Mouse (Mus musculus) forebrain, embryonic 11.5 days (tissue): Measurements from ENCODE around the gene 2310009B15Rik. TPM values are rescaled to one million over a fixed set of nuclear protein-coding genes. Genes with fewer than 3 reads are reported as not detected.

ENCODE experiments used
- ATAC-seq: fragments of 200-750 bp; cut with Nextera tagmentation; replicated peaks from 2 replicates; pipeline ENCODE4 v1.8.0; 2017; ENCODE audit warnings: moderate TSS enrichment; ENCODE audit not compliant: low FRiP score
- DNase-seq: peaks from one replicate; pipeline ENCODE4 v3.0.0-alpha.2; 2017; ENCODE audit warnings: low spot score
- H3K27ac ChIP-seq: fragments of 300-500 bp; sonication (generic); 2 replicates; pipeline ENCODE4 v1.5.1; 2014; ENCODE audit warnings: low read depth, low read length
- H3K27me3 ChIP-seq: fragments of 300-500 bp; sonication (generic); 2 replicates; pipeline ENCODE4 v1.6.1; 2014; ENCODE audit warnings: mild to moderate bottlenecking, low read length, mixed read lengths; ENCODE audit not compliant: control insufficient read depth, insufficient read depth
- H3K36me3 ChIP-seq: fragments of 300-500 bp; sonication (generic); 2 replicates; pipeline ENCODE4 v1.6.1; 2014; ENCODE audit warnings: mild to moderate bottlenecking, low read length, moderate library complexity, mixed read lengths; ENCODE audit not compliant: control insufficient read depth, insufficient read depth
- H3K4me1 ChIP-seq: fragments of 300-500 bp; sonication (generic); replicated peaks from 2 replicates; pipeline ENCODE4 v1.6.1; 2014; ENCODE audit warnings: low read length, mixed read lengths; ENCODE audit not compliant: control insufficient read depth, insufficient read depth
- H3K4me2 ChIP-seq: fragments of 300-500 bp; sonication (generic); 2 replicates; pipeline ENCODE4 v1.6.1; 2014; ENCODE audit warnings: low read depth, mild to moderate bottlenecking, low read length, moderate library complexity, mixed read lengths; ENCODE audit not compliant: severe bottlenecking
- H3K4me3 ChIP-seq: fragments of 300-500 bp; sonication (generic); 2 replicates; pipeline ENCODE4 v1.5.1; 2014; ENCODE audit warnings: low read depth, low read length
- H3K9ac ChIP-seq: fragments of 300-500 bp; sonication (generic); 2 replicates; pipeline ENCODE4 v1.6.1; 2014; ENCODE audit warnings: low read length
- H3K9me3 ChIP-seq: fragments of 300-500 bp; sonication (generic); 2 replicates; pipeline ENCODE4 v1.6.1; 2016; ENCODE audit warnings: low read length, mixed read lengths; ENCODE audit not compliant: control insufficient read depth
- WGBS: fragments of 180-500 bp; shearing (Covaris S2); extraction: QIAGEN DNeasy Blood & Tissue Kit; methylation state at CpG from one replicate; pipeline ENCODE4 v1.1.7; 2014; 5-methylcytosine and 5-hydroxymethylcytosine counted together
- polyA plus RNA-seq: library from polyadenylated mRNA; unstranded; fragments of >200 nt; fragmentation: Nextera tagmentation; extraction: Ambion mirVana; gene quantifications from 2 replicates; pipeline ENCODE4 v1.2.1, GENCODE M21; 2014

Gene 2310009B15Rik
- polyA plus RNA-seq, 1 experiment from 2014 or later, result 44.3 TPM

DNA sequence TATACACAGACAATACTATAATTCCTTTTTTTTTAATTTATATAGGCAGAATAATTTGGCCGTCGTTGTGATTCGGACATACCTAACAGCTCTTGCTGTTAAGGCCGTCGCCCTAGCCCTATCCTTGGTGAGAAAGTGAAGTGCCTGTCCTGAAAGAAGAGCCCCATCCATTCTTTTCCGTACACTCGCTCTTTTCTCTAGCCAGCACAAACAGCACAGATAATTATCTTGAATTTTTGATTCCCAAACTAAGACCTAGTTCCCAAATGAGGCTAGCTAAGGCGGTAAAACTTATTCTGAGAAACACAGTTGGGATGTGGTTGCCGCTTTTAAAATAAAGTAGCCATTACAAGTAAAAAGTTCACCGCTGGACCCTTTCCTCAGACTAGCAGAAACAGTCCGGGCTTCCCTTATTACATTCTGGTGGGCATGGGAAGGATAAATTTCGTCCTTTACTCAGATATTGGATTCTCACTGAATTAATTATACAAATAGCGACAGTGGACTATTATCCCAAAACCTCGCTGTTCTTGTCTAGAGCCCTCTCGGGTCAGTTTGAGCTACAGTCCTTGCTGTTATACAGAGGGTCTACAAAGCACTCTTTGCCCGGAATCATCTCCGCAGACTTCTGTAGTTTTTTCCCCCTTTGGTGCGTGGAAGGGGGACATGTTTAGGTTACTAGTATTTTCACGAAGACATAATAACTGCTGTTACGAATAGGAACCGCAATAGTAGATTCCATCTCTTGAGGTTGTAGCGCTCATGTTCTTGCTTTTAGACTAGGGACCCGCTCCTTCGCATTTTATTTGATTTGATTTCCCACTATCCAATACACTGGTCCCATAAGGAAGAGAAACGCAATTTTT is 16.0 kb downstream of the 2310009B15Rik start:
- Histone ChIP-seq H3K9me3 (no peaks in the 10 kb centered on the region), H3K9ac (peak overlapping the region; percentile 65), H3K27ac (peak overlapping the region; percentile 63), H3K36me3 (no peaks in the 10 kb centered on the region), H3K4me1 (peaks cover 12% of the 10 kb centered on the region), H3K4me3 (peak overlapping the region; percentile 48), H3K27me3 (peaks cover 73% of the 10 kb centered on the region), H3K4me2 (peak overlapping the region; percentile 70)
- ATAC-seq (no peak), DNase-seq (no peak)
- WGBS, result 6% methylated on average over 25 of the region's 25 CpGs

DNA sequence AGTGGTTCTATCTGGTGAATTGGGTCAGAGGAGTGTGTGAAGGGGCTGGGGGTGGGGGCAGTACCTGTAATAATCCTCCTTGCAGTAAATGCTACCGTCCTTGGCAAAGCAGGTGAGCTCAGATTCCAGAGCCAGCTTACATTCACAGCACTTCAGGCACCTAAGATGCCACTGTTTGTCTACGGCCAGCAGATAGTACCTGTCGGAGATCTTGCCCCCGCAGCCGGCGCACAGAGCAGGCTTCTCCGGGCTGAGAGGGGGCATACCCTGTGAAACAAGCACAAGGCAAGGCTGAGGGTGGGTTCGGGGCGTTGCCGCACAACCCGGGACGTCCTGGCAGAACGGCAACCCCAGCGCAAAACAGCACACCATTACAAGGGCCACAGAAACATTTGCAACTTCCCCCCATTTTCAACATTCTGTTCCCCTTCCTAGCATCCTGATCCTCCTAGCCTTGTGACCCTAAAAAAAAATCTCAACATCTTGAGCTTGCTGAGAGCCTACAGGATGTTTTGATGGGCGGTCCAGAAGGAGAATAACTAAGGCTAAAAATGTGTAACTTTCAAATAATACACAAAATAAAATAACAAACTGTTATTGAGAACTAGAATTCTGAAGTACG is 16.7 kb downstream of the 2310009B15Rik start:
- peak overlapping the region; percentile 48 for H3K4me3 ChIP-seq
- peak overlapping the region; percentile 24; the same call in 1 of the 2 replicates for H3K4me2 ChIP-seq
- no peaks in the 10 kb centered on the region for H3K36me3 ChIP-seq
- H3K9ac ChIP-seq, result peak overlapping the region; percentile 47
- peaks cover 70% of the 10 kb centered on the region for H3K27me3 ChIP-seq
- no peaks in the 10 kb centered on the region for H3K9me3 ChIP-seq
- DNase-seq (no peak), ATAC-seq (no peak)
- no peak overlapping the region for H3K27ac ChIP-seq
- WGBS, result 2% methylated on average over 16 of the region's 16 CpGs
- peaks cover 12% of the 10 kb centered on the region for H3K4me1 ChIP-seq

DNA sequence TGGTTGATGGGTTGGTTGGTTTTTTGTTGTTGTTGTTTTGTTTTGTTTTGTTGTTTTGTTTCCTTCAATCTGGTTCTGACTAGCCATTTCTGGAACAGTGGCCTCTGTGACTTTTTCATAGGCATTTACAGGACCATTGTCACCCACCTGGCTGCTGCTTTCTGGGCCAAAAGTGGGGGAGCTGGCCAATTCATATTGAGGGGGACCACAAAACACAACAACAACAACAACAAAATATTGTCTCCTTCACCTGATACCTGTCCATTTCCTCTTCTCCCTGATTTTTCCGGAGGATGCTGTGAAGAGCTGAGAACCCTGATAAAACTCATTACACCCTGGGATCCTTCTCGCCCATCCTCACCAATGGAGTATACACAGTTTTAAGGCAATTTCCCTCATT is 17.4 kb downstream of the 2310009B15Rik start:
- no peak for DNase-seq
- Histone ChIP-seq H3K4me1 (peaks cover 11% of the 10 kb centered on the region), H3K27ac (no peak overlapping the region), H3K4me3 (peak overlapping the region; percentile 48), H3K27me3 (peaks cover 69% of the 10 kb centered on the region), H3K4me2 (peak overlapping the region; percentile 24; the same call in 1 of the 2 replicates), H3K9me3 (no peaks in the 10 kb centered on the region), H3K9ac (peak overlapping the region; percentile 47; the same call in 1 of the 2 replicates), H3K36me3 (no peaks in the 10 kb centered on the region)
- WGBS, result 2% methylated on average over 2 of the region's 2 CpGs
- no peak for ATAC-seq

DNA sequence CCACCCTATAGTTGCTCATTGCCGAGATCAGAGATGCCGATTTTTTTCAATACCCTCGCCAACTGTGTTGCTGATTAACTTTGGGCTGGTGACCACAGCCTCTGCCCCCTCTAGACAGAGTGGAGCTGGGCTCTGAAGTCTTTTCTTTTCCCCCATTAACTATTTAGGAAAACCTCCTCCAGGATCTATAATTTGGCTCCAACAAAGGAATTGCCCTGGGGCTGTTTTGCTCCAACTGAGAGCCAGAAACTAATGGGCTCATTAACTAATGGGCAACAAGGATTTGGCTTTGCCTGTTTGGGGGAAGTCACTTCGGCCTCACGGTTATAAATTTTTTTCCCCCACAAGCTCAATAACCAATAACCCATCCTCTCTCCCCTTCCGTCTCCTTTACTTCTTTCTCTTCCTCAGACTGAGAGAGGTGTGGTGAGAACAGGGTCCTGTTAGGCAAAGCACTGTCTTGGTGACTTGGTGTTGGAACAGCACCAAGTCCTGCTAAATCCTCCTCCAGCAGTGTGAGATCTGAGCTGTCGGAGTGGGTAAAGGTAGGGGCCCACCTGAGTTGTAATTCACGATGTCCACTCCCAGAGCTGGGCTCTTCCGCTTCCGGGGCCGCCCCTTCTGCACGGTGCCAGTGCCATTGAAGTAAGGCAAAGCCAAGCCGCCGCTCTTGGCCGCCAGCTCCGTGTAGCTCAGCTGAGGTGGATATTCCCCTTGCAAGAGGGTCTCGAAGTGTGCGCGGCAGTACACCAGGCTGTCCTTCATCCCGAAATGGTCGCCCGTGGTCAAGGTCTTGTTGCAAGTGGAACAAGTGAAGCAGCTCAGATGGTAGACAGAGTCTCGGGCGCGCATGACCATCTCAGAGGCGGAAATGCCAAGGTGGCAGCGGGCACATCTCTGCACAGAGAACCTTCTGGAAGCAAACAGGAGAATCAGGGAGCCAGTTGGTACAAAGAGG is 18.6 kb downstream of the 2310009B15Rik start:
- H3K9me3 ChIP-seq, result no peaks in the 10 kb centered on the region
- peaks cover 63% of the 10 kb centered on the region for H3K27me3 ChIP-seq
- peak overlapping the region; percentile 42 for H3K4me2 ChIP-seq
- peaks cover 4% of the 10 kb centered on the region for H3K4me1 ChIP-seq
- ATAC-seq (peak; percentile 47), DNase-seq (peak; percentile 78)
- no peak overlapping the region for H3K27ac ChIP-seq
- H3K4me3 ChIP-seq, result peak overlapping the region; percentile 25
- H3K9ac ChIP-seq, result peak overlapping the region; percentile 14; the same call in 1 of the 2 replicates
- WGBS, result 7% methylated on average over 27 of the region's 27 CpGs
- no peaks in the 10 kb centered on the region for H3K36me3 ChIP-seq

DNA sequence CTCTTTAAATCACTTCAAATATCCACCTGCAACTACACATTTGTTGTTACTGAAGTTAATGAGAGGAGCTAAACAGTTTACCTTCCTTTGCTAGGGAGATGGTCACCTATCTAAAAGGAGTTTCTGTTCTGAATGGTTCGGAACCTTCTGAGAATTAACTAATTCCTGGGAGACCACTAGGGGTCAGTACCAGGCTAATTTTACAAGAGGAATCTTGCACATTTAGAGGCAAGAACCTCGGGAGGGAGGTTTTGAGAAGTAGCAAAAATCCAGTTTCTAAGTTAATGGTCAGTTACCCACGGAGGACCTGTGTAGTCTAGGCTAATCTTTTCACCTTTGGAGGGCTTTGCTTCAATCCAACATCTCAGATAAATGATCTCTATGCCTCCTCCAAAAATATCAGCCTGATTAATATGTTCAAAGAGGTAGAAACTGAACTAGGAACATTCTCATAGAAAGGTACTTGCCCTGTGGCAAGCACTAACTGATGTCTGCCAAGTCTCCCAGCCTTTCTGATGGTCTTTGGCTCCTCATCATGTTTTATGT is 21.2 kb downstream of the 2310009B15Rik start:
- Histone ChIP-seq H3K9me3 (no peaks in the 10 kb centered on the region), H3K4me3 (no peak overlapping the region), H3K4me2 (peak overlapping the region; percentile 15; the same call in 1 of the 2 replicates), H3K9ac (no peak overlapping the region), H3K27ac (no peak overlapping the region), H3K4me1 (peaks cover 4% of the 10 kb centered on the region; the same call in 1 of the 2 replicates), H3K27me3 (peaks cover 65% of the 10 kb centered on the region), H3K36me3 (no peaks in the 10 kb centered on the region)
- DNase-seq (no peak), ATAC-seq (no peak)
- 6% methylated on average over 3 of the region's 3 CpGs for WGBS

DNA sequence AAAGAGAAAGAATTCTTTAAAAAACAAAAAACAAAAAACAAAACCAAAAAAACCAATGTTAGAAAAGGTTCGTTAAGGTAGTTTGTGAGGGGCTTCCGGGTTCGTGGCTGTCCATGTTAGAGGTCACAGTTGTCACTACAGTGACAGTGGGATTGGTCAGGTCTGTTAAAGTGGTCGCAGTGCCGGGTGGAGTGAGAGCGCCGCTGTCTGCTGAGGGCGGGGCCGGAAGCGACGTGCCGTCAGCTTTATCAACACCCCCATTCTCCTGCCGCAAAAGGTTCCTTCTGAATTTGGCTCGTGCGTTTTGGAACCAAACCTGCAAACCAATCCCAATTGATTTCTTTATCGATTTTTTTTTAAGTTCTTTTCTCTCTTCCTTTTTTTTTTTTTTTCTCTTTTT is 25.3 kb downstream of the 2310009B15Rik start:
- peaks cover 29% of the 10 kb centered on the region for H3K27me3 ChIP-seq
- peak; percentile 76 for DNase-seq
- H3K4me3 ChIP-seq, result peak overlapping the region; percentile 22
- H3K4me2 ChIP-seq, result peak overlapping the region; percentile 50; the same call in 1 of the 2 replicates
- ATAC-seq, result peak; percentile 84
- no peaks in the 10 kb centered on the region for H3K9me3 ChIP-seq
- H3K36me3 ChIP-seq, result no peaks in the 10 kb centered on the region
- H3K27ac ChIP-seq, result no peak overlapping the region
- 1% methylated on average over 16 of the region's 16 CpGs for WGBS
- no peak overlapping the region for H3K9ac ChIP-seq
- no peaks in the 10 kb centered on the region for H3K4me1 ChIP-seq

DNA sequence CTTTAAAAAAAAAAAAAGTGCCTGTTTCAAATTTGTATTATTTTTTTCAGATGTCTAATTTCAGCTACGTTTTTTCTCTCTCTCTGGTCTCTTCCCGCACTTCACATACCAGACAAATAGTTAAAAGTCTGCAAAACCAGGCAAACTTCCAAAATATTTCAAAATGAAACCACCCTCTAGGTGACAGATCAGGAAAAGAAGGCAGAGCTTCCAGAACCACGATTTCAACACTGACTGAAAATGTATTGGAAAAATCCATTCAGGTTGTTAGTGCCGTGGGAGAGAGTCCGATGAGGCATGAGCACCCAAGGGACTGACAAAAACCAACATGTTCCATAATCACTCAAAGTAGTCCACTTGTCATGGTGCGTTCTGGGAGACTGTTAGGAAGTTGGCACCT is 29.8 kb downstream of the 2310009B15Rik start:
- no peak overlapping the region for H3K27ac ChIP-seq
- H3K36me3 ChIP-seq, result no peaks in the 10 kb centered on the region
- no peak overlapping the region for H3K9ac ChIP-seq
- WGBS, result 86% methylated on average over 6 of the region's 6 CpGs
- DNase-seq (no peak), ATAC-seq (no peak)
- H3K9me3 ChIP-seq, result no peaks in the 10 kb centered on the region
- H3K27me3 ChIP-seq, result peaks cover under 1% of the 10 kb centered on the region; the same call in 1 of the 2 replicates
- H3K4me1 ChIP-seq, result no peaks in the 10 kb centered on the region
- H3K4me2 ChIP-seq, result no peak overlapping the region
- H3K4me3 ChIP-seq, result no peak overlapping the region

DNA sequence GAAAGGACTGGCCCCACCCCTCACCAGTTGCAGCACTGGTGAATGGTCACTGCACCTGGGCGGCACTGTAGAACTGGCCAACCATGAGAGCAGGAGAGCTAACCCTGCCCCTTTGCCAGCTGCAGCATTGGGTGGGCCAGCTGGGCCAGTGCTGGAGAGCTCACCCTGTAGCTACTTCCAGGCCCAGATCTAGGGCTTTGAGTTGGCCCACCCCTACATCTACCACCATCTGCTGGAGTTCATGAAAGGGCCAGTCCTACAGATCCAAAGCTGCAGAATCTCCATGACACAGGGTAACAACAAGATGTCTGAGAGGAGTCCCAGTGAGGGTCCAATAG is 33.7 kb downstream of the 2310009B15Rik start:
- Histone ChIP-seq H3K4me1 (no peaks in the 10 kb centered on the region), H3K9me3 (no peaks in the 10 kb centered on the region), H3K4me3 (no peak overlapping the region), H3K27me3 (no peaks in the 10 kb centered on the region), H3K36me3 (no peaks in the 10 kb centered on the region), H3K4me2 (no peak overlapping the region), H3K27ac (no peak overlapping the region), H3K9ac (no peak overlapping the region)
- ATAC-seq (0 out of 2 replicates have a peak, but pooled peaks have one; percentile 36), DNase-seq (no peak)
- WGBS, result 95% methylated on average over 1 of the region's 1 CpGs
